Mouse (Mus musculus) adrenal gland, adult 8-10 months (tissue): Measurements from ENCODE around the gene Rbms1. TPM values are rescaled to one million over a fixed set of nuclear protein-coding genes. Genes with fewer than 3 reads are reported as not detected.

Source experiments
- DNase-seq: peaks from one replicate; pipeline ENCODE4 v3.0.0; 2022
- total RNA-seq, 4 experiments: library from RNA; stranded (reverse); gene quantifications; 2 replicates each; pipeline ENCODE4 v1.2.4; 2022

Gene Rbms1
- total RNA-seq, 4 experiments from 2014 or later = 40.6 to 71.6 (median 53.7) TPM

DNA sequence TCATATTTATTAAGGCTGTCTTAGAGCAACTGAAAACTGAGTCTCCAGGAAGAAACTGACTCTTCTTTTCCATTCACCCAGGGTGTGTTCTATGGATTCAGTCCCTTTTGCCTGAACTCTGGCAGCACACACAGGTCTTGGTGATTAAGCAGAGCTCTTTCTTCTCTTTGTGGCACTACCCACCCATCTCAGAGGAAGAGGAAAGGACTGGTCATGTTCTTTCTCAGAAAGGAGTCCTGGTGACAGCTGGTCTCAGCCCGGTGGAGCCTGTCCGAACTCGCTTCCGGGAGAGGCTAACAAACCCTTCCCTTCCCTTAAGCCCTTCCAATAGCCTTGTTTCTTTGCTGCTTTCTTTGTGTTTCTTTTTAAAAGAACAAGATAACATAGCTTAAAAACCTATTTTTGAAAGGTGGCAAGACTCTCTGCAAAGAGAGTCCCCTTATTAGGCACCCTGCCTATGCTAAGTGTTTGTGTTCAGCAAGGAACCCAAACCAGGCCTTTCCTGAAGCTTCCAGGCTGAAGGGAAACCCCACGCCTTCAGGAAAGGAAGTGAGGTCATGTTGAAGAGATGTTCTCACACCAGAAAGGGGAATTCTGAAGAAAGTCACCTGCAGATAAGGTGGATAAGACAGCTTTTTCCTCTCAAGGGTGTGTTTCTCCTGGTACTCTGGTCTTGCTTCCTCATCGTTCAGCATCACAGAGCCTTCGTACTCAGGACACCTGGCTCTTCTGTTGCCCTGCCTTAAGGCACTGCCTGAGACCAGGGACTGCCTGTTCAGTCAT lies 251.7 kb downstream of the Rbms1 start:
- no peak for DNase-seq

DNA sequence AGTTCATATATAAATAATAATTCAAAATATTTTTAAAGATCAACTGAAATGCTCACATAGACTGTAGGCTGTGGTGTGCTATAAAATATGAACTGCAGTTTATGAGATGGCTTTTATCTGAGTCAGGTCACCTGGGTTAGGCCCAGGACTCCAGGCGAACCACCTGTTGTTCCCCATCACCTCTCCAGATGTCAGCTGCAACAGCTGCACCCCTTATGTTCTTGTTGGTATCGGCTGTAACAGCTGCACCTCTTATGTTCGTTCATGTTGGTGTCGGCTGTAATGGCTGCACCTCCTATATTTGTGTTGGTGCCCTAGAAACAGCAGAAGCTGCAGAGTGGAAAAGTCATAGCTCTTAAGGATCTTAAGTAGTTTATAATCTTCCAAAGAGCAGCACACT lies 252.7 kb downstream of the Rbms1 start:
- DNase-seq = no peak

DNA sequence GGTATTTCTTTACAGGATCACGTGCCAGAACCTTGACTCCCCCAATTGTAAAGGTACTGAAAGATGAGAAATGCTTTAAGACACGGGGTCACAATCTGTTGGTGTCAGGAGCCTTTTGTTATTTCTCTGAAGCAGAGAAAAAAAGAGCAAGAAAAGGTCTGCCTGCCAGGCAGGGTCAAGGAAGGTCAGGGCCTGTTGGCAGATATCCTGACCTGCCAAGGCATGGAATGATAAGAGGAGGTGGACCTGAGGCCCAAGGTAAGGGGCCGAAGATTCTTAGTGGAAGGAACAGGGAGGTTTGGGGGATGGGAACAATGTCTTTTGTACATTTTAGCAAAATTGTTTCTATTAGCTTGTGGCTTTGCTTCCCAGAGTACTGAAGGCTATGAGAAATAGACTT lies 254.3 kb downstream of the Rbms1 start:
- DNase-seq = no peak

DNA sequence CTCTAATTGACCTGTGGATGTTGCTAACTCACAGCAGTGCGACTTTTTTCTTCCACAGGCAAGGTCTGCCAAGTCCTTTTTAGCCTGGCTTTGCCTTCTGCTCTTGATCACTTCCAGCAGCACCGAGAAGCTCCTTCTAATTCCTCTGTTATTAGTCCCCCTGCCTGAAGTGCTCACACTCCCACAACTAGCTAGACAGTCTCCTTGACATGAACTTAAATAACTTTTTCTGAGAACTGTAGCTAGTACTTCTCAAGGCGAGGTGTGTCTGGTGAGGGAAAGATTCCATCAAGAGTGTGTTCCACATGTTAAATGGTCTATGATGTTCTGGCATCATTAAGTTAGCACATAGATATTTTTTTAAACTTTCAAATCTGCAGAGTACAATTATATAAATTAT lies 256.1 kb downstream of the Rbms1 start:
- DNase-seq = no peak

DNA sequence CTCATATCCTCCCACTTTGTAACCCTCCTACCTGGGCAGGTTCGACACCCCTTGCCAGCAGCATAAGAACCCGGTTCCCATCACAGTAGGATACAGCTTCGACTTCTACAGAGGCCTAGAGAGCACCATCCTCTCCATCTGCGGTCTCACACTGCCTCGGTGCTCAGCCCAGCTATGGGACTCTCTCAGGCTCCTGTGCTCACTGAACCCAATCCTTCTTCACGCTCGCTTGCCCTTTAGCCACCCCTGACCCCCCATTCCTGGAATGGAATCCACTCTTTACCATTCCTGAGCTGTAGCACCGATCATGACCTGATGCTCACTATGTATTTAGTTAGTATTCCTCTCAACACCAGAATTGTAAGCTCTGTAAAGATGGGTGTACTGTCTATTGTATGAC lies 257.6 kb downstream of the Rbms1 start:
- DNase-seq = no peak

DNA sequence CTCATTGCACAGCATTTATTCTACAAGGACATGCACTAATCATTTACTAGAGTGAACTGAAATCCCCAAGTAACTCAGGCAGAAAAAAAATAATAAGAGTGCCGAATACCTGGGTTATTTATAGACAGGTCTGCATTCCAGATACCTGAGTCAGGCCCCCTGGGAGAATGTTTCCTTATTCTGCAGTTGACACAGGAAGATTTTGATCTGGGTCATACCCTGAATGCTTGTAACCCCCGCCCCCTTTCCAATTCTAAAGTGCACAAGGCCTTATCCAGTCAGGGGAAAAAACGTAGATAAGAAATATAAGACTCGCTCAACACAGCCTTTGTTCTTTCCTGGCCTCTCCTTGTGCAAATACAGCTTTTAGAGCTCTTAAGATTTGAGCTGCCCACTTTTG lies 259.7 kb downstream of the Rbms1 start:
- no peak for DNase-seq

DNA sequence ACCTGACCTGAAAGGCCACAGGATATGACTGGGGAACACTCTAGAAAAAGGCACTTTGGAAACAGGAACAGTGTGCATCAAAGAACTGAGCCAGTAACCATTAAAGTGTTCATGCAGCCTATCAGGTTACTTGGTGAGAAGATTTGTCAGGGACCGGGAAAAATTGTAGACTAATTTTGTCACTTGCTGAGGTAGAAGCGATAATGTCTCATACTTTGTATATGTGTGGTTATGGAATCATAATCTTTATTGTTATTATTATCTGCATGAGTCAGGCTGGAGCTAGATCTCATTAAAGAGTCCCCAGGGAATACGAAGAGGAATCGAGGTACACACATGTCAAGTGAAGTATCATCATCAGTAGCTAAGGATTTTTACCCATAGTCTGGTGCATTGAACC lies 262.0 kb downstream of the Rbms1 start:
- no peak for DNase-seq

Other genes starting within 250 kb of the Rbms1 start
- not detected for gene Itgb6, start 240.5 kb downstream of the Rbms1 start, total RNA-seq